Comparison of ENCODE assay signal across 8 mouse cellular contexts in genomic region chr9:62345633-62346387, GRCm38 (mm10). TPM values are rescaled to one million over a fixed set of nuclear protein-coding genes. Genes with fewer than 3 reads are reported as not detected.
DNase-seq lines count a peak whose midpoint lies in the region; ATAC-seq and TF ChIP-seq lines count a peak whose summit lies in the region.

No protein-coding gene starts in this region.

- no peaks in the 10 kb centered on the region for H3K27me3 ChIP-seq in hindbrain, embryonic 16.5 days (replicated peaks; ENCODE audit: control insufficient read depth, insufficient read depth, low read length)
- no peaks in the 10 kb centered on the region for H3K27me3 ChIP-seq in midbrain, embryonic 14.5 days (ENCODE audit: control insufficient read depth, insufficient read depth, low read length)

- H3K4me2 ChIP-seq in hindbrain, embryonic 16.5 days (ENCODE audit: low read length) = peak overlapping the region; percentile 82
- peak overlapping the region; percentile 66 for H3K4me2 ChIP-seq in midbrain, embryonic 14.5 days (ENCODE audit: low read length)

- no peak for TF ChIP-seq CTCF in cortical plate, adult 2 months (IDR thresholded peaks at IDR 0.05; ENCODE audit: extremely low read depth, insufficient read depth, low read length)

- no peak for TF ChIP-seq POLR2A in cortical plate, adult 2 months (IDR thresholded peaks at IDR 0.05; ENCODE audit: extremely low read depth, insufficient read depth, low read length)

- H3K36me3 ChIP-seq in hindbrain, embryonic 16.5 days (ENCODE audit: control insufficient read depth, insufficient read depth, low read length) = no peaks in the 10 kb centered on the region
- no peaks in the 10 kb centered on the region for H3K36me3 ChIP-seq in midbrain, embryonic 14.5 days (ENCODE audit: control insufficient read depth, insufficient read depth, low read length)

- peak; percentile 24 for DNase-seq in heart, adult 8-10 months (ENCODE audit: low spot score)
- DNase-seq in heart, postnatal 14 days = no peak
- no peak for DNase-seq in midbrain, embryonic 14.5 days
- no peak for DNase-seq in ovary, postnatal 14 days (ENCODE audit: low spot score)
- DNase-seq in urinary bladder, adult 2 months (ENCODE audit: low spot score) = no peak

- intact Hi-C loops in heart, postnatal 14 days (cut with DNase I) = loop anchor here (2.0 kb wide), 1 partner anchor 21 kb away; no protein-coding TSS in a partner anchor

- H3K4me1 ChIP-seq in cortical plate, adult 2 months (ENCODE audit: control insufficient read depth, insufficient read depth, low read length) = peaks cover 12% of the 10 kb centered on the region; the same call in 1 of the 2 replicates
- H3K4me1 ChIP-seq in hindbrain, embryonic 16.5 days (ENCODE audit: control insufficient read depth, insufficient read depth, low read depth, low read length) = peaks cover 31% of the 10 kb centered on the region
- peaks cover 36% of the 10 kb centered on the region for H3K4me1 ChIP-seq in midbrain, embryonic 14.5 days (ENCODE audit: control insufficient read depth, insufficient read depth, low read length)

- H3K9ac ChIP-seq in hindbrain, embryonic 16.5 days (ENCODE audit: low read depth, low read length) = peak overlapping the region; percentile 96
- no peak overlapping the region for H3K9ac ChIP-seq in midbrain, embryonic 14.5 days (replicated peaks; ENCODE audit: low read length)

- peak overlapping the region; percentile 94; the same call in 1 of the 2 replicates for H3K4me3 ChIP-seq in cortical plate, adult 2 months (ENCODE audit: insufficient read depth, low read length)
- H3K4me3 ChIP-seq in hindbrain, embryonic 16.5 days (ENCODE audit: low read length) = peak overlapping the region; percentile 58
- H3K4me3 ChIP-seq in midbrain, embryonic 14.5 days (replicated peaks; ENCODE audit: low read depth, low read length) = peak overlapping the region; percentile 85; the same call in 1 of the 2 replicates

- no peaks in the 10 kb centered on the region for H3K9me3 ChIP-seq in hindbrain, embryonic 16.5 days (ENCODE audit: control insufficient read depth, low read length)
- H3K9me3 ChIP-seq in midbrain, embryonic 14.5 days (ENCODE audit: control insufficient read depth, low read length) = no peaks in the 10 kb centered on the region

- 44% methylated on average over 9 of the region's 9 CpGs for WGBS in hindbrain, embryonic 16.5 days
- WGBS in midbrain, embryonic 14.5 days = 51% methylated on average over 9 of the region's 9 CpGs

- H3K27ac ChIP-seq in cortical plate, adult 2 months (ENCODE audit: insufficient read depth, low read length) = peak overlapping the region; percentile 66; the same call in 1 of the 2 replicates
- peak overlapping the region; percentile 23; the same call in 1 of the 2 replicates for H3K27ac ChIP-seq in hindbrain, embryonic 16.5 days (ENCODE audit: low read depth, low read length)
- no peak overlapping the region; the same call in 1 of the 2 replicates for H3K27ac ChIP-seq in midbrain, embryonic 14.5 days (replicated peaks; ENCODE audit: low read depth, low read length)

- ATAC-seq in hindbrain, embryonic 16.5 days = no peak
- no peak for ATAC-seq in midbrain, embryonic 14.5 days (ENCODE audit: low FRiP score, low TSS enrichment)
- no peak for ATAC-seq in monocyte, adult 5-6 weeks (replicated peaks; ENCODE audit: insufficient number of reproducible peaks, low FRiP score, low TSS enrichment, poor library complexity, severe bottlenecking)

RNA-seq across cellular contexts. Expression of gene Anp32a, which starts 4.7 kb away (rescaled TPM):
- total RNA-seq in heart, adult 8-10 months (2022) = 100 to 1,000 TPM; 196 to 226 (median 214) TPM
- 100 to 1,000 TPM; 184 to 205 TPM for total RNA-seq in heart, postnatal 14 days (2021)
- polyA plus RNA-seq in cortical plate, adult 2 months (2012; rRNA removed) = 344 and 411 TPM in 2 replicates
- 115 and 156 TPM in 2 replicates for polyA plus RNA-seq in hindbrain, embryonic 16.5 days (2015; fragmentation: Nextera tagmentation; extraction: Ambion mirVana)
- polyA plus RNA-seq in midbrain, embryonic 14.5 days (2014; fragmentation: Nextera tagmentation; extraction: Ambion mirVana) = 81.0 and 82.1 TPM in 2 replicates
- total RNA-seq in monocyte, adult 5-6 weeks (2017) = 648 to 883 TPM (median 742 TPM) in 3 replicates
- 171 and 244 TPM in 2 replicates for polyA plus RNA-seq in urinary bladder, adult 2 months (2012; rRNA removed)
